Mouse (Mus musculus): ENCODE data around the gene Aes.

DNA sequence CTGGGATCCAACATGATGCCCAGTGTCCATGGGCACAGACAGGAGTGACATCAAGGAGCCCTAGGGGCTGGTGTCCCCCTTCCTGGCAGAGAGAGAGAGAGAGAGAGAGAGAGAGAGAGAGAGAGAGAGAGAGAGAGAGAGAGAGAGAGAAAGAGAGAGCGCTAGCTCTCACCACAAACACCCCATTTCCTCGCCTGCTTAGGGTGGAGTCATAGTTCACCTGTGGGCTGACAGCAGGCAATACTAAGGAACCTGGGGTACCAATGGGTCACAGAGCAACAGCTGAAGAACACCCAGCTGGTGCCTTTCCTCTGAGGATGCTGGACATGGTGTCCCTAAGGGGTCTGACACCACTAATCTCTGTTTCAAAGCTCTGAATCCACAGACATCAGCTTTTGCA is 21.9 kb upstream of the Aes start:
- no peak for TF ChIP-seq CTCF (IDR thresholded peaks at IDR 0.05; ENCODE audit: low read depth)
- TF ChIP-seq EP300 (IDR thresholded peaks at IDR 0.05; ENCODE audit: low read depth), result no peak
